Mouse (Mus musculus) ES-E14 (cell line): Measurements from ENCODE around the gene Stim2. TPM values are rescaled to one million over a fixed set of nuclear protein-coding genes. Genes with fewer than 3 reads are reported as not detected.

ENCODE experiments used
- DNase-seq: peaks from one replicate; pipeline ENCODE4 v3.0.0-alpha.2; 2013; ENCODE audit warnings: low read depth, low spot score
- H3K27ac ChIP-seq: 2 replicates; pipeline ENCODE4 v1.5.1; 2012; ENCODE audit warnings: low read depth, mild to moderate bottlenecking, low read length, moderate library complexity, mixed read lengths; ENCODE audit not compliant: poor library complexity, insufficient read depth, severe bottlenecking
- H3K36me3 ChIP-seq: 2 replicates; pipeline ENCODE4 v1.6.1; 2012; ENCODE audit warnings: mild to moderate bottlenecking, low read length, moderate library complexity, mixed read lengths; ENCODE audit not compliant: control insufficient read depth, poor library complexity, insufficient read depth, severe bottlenecking
- H3K4me1 ChIP-seq, 2 experiments: fragments of 150-350 bp in 1 of 2; sonication (generic) in 1 of 2; 2 replicates each; pipeline ENCODE4 v1.6.1; 2012; ENCODE audit warnings: low read length in 2 of 2, mild to moderate bottlenecking in 1 of 2, mixed read lengths in 1 of 2; ENCODE audit not compliant: control insufficient read depth in 2 of 2, insufficient read depth in 2 of 2, poor library complexity in 1 of 2
- H3K4me3 ChIP-seq, 2 experiments: fragments of 150-350 bp in 1 of 2; sonication (generic) in 1 of 2; 2 replicates each; pipeline ENCODE4 v1.5.1; 2012; ENCODE audit warnings: low read length in 2 of 2, low read depth in 1 of 2, mild to moderate bottlenecking in 1 of 2, mixed read lengths in 1 of 2; ENCODE audit not compliant: insufficient read depth in 1 of 2, poor library complexity in 1 of 2, severe bottlenecking in 1 of 2
- H3K9ac ChIP-seq: 2 replicates; pipeline ENCODE4 v1.6.1; 2012; ENCODE audit warnings: low read depth, mild to moderate bottlenecking, low read length, mixed read lengths; ENCODE audit not compliant: poor library complexity, insufficient read depth, severe bottlenecking
- H3K9me3 ChIP-seq: fragments of 150-350 bp; sonication (generic); 2 replicates; pipeline ENCODE4 v1.6.1; 2012; ENCODE audit warnings: low read depth, mild to moderate bottlenecking, low read length; ENCODE audit not compliant: control insufficient read depth, insufficient read depth
- CHD2 ChIP-seq: IDR thresholded peaks from 2 replicates; pipeline ENCODE4 v1.6.1; 2014; ENCODE audit warnings: mild to moderate bottlenecking, low read depth, low read length, inconsistent platforms
- HCFC1 ChIP-seq: IDR thresholded peaks from 2 replicates; pipeline ENCODE4 v1.6.1; 2012; ENCODE audit warnings: low read length, inconsistent platforms, borderline replicate concordance; ENCODE audit not compliant: insufficient read depth
- MAFK ChIP-seq: IDR thresholded peaks from 2 replicates; pipeline ENCODE4 v1.6.1; 2014; ENCODE audit warnings: mild to moderate bottlenecking, low read depth, low read length, inconsistent platforms; ENCODE audit not compliant: insufficient read depth
- ZC3H11A ChIP-seq: IDR thresholded peaks from 2 replicates; pipeline ENCODE4 v1.6.1; 2012; ENCODE audit warnings: low read depth, mild to moderate bottlenecking, inconsistent platforms, low read length, borderline replicate concordance
- ZNF384 ChIP-seq: IDR thresholded peaks from 2 replicates; pipeline ENCODE4 v1.6.1; 2012; ENCODE audit warnings: low read depth, low read length, inconsistent platforms
- in situ Hi-C, 2 experiments: fragments of 600-800 bp; cut with MboI; formaldehyde crosslinking; loops; one replicate each; pipeline ENCODE4 v1.15.1; 2025; ENCODE audit warnings: low sequenced_read_pairs in 2 of 2, inconsistent platforms in 1 of 2; ENCODE audit not compliant: unreplicated experiment in 2 of 2
- total RNA-seq: library from RNA; depleted of rRNA; stranded (reverse); fragments of 300-350 nt; gene quantifications from 2 replicates; pipeline ENCODE4 v1.2.3, GENCODE M21; 2012; rRNA removed

Gene Stim2
- total RNA-seq: 22.0 and 25.5 TPM in 2 replicates

DNA sequence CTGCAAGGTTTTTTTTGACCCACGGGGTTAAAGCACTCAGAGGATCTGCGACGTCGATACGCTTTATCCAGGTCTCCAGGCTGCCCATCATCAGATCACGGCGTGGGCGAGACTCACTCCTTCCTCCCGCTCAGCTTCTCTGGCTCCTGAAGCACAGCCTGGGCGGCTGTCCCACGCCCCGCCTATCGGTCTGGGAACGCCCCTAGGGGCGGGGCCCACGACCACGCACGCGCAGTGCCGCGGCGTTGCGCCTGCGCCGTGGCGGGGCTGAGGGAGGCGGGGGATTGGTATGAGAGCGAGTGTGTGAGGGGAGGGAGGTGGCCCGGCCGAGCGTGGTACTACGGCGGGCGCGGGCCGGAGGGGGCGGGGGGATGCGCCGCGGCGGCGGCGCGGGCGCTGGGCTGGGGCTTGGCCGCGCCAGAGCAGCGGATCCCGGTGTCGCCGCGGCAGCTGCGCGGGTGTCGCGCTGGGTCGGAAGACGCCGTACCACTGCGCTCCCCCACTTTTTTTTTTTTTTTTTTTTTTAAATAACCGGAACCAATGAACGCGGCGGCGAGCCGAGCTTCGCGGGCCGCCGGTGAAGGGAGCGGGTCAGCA lies at the start of gene Stim2:
Gene Stim2 (plus strand): TSS at position 354 of the 597 bp plus-strand sequence.
- Histone ChIP-seq H3K9ac (peak within 1 kb of the TSS; percentile 82), H3K4me1 (0 out of 4 replicates have a peak, but pooled peaks cover 0 to 1% of the 10 kb centered on the region in 2 experiments), H3K9me3 (no peaks in the 10 kb centered on the region), H3K4me3 (peak within 1 kb of the TSS; percentile 94 to 95), H3K36me3 (no peaks in the 10 kb centered on the region), H3K27ac (no peak within 1 kb of the TSS)
- in situ Hi-C loops: no loop called here
- peak; percentile 75 for DNase-seq
- TF ChIP-seq ZNF384 (peak; percentile 80), CHD2 (peak; percentile 75; the same call in 1 of the 2 replicates), MAFK (no peak)

DNA sequence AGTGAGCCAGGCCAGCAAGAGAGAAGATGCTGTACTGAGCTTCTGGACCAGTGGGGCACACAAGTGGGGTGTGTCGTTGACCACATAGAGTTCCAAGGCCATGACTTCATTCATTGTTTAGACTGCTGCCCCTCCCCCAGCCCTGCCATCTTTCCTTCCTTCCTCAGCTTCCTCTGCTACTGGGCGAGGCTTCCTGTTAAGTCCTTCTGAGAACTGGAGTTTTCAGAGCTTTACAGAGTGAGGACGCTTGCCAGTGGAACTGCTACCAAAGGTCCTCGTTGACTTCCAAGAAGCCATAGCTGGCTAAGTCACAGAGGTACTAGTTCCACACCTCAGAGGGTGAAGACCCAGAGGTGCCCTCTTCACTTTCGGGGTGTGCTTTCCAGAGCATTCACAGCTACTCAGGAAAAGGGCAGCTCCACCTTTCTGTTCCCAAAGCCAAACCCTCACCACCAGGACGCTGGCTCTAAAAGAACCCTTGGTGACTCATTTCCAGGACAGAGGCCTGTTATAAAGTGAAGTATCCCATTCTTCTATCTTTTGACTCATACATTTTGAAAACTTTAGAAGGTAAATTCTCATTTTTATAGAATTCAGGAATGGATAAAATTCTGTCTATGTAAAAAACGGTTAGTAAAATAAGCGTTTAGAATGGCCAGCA lies 49.6 kb upstream of the Stim2 start:
- H3K9ac ChIP-seq: no peak overlapping the region
- no peak overlapping the region for H3K4me3 ChIP-seq
- no peaks in the 10 kb centered on the region for H3K9me3 ChIP-seq
- no peak overlapping the region for H3K27ac ChIP-seq
- no peak for DNase-seq
- H3K36me3 ChIP-seq: no peaks in the 10 kb centered on the region
- TF ChIP-seq ZNF384 (no peak), CHD2 (no peak), MAFK (no peak), ZC3H11A (no peak), HCFC1 (no peak)
- in situ Hi-C loops: no loop called here
- peaks cover 6 to 11% of the 10 kb centered on the region in 2 experiments; a peak in 3 of 4 replicates for H3K4me1 ChIP-seq

- DNase-seq: no peak
- Histone ChIP-seq H3K9me3 (no peaks in the 10 kb centered on the region), H3K4me1 (peaks cover 6 to 11% of the 10 kb centered on the region in 2 experiments; a peak in 3 of 4 replicates), H3K27ac (no peak overlapping the region), H3K9ac (no peak overlapping the region), H3K36me3 (no peaks in the 10 kb centered on the region), H3K4me3 (no peak overlapping the region)
- TF ChIP-seq ZNF384 (no peak), CHD2 (no peak), MAFK (no peak), ZC3H11A (no peak), HCFC1 (no peak)
- in situ Hi-C loops: no loop called here
Measured at GRCm38 (mm10) chr5:53950189-53950588, 48.1 kb upstream of the Stim2 start.

- no peak for DNase-seq
- TF ChIP-seq MAFK: no peak
- TF ChIP-seq ZNF384: no peak
- TF ChIP-seq CHD2: no peak
- no peak for TF ChIP-seq ZC3H11A
- TF ChIP-seq HCFC1: no peak
- H3K4me1 ChIP-seq: peaks cover 3 to 11% of the 10 kb centered on the region in 2 experiments; a peak in 3 of 4 replicates
- in situ Hi-C loops: no loop called here
- no peak overlapping the region for H3K27ac ChIP-seq
- no peaks in the 10 kb centered on the region for H3K36me3 ChIP-seq
- no peak overlapping the region for H3K4me3 ChIP-seq
- no peaks in the 10 kb centered on the region for H3K9me3 ChIP-seq
- no peak overlapping the region for H3K9ac ChIP-seq
Measured at GRCm38 (mm10) chr5:53953216-53953615, 45.1 kb upstream of the Stim2 start.
